Mouse (Mus musculus) liver, embryonic 15.5 days (tissue): ENCODE results near the gene Plcb1. TPM values are rescaled to one million over a fixed set of nuclear protein-coding genes. Genes with fewer than 3 reads are reported as not detected.

ENCODE experiments used
- ATAC-seq: fragments of 200-750 bp; cut with Nextera tagmentation; 2 replicates; pipeline ENCODE4 v1.8.0; 2017; ENCODE audit warnings: moderate number of reproducible peaks, mild to moderate bottlenecking, moderate library complexity; ENCODE audit not compliant: insufficient read depth
- H3K27ac ChIP-seq: fragments of 300-500 bp; sonication (generic); replicated peaks from 2 replicates; pipeline ENCODE4 v1.5.1; 2015; ENCODE audit warnings: mild to moderate bottlenecking, inconsistent platforms
- H3K27me3 ChIP-seq: fragments of 300-500 bp; sonication (generic); 2 replicates; pipeline ENCODE4 v1.6.1; 2015; ENCODE audit warnings: mild to moderate bottlenecking, inconsistent platforms
- H3K36me3 ChIP-seq: fragments of 300-500 bp; sonication (generic); replicated peaks from 2 replicates; pipeline ENCODE4 v1.6.1; 2015; ENCODE audit warnings: moderate library complexity, mild to moderate bottlenecking, inconsistent platforms
- H3K4me1 ChIP-seq: fragments of 300-500 bp; sonication (generic); replicated peaks from 2 replicates; pipeline ENCODE4 v1.6.1; 2015; ENCODE audit warnings: inconsistent platforms
- H3K4me2 ChIP-seq: fragments of 300-500 bp; sonication (generic); 2 replicates; pipeline ENCODE4 v1.6.1; 2015; ENCODE audit warnings: moderate library complexity, mild to moderate bottlenecking, inconsistent platforms
- H3K4me3 ChIP-seq: fragments of 300-500 bp; sonication (generic); replicated peaks from 2 replicates; pipeline ENCODE4 v1.5.1; 2015; ENCODE audit warnings: mild to moderate bottlenecking, inconsistent platforms
- H3K9ac ChIP-seq: fragments of 300-500 bp; sonication (generic); 2 replicates; pipeline ENCODE4 v1.6.1; 2015; ENCODE audit warnings: moderate library complexity, mild to moderate bottlenecking, inconsistent platforms
- H3K9me3 ChIP-seq: fragments of 300-500 bp; sonication (generic); replicated peaks from 2 replicates; pipeline ENCODE4 v1.6.1; 2016; ENCODE audit warnings: inconsistent platforms
- WGBS: fragments of 180-500 bp; shearing (Covaris S2); methylation state at CpG from one replicate; pipeline ENCODE4 v1.1.7; 2015; ENCODE audit warnings: mixed read lengths; ENCODE audit not compliant: insufficient replicate concordance; 5-methylcytosine and 5-hydroxymethylcytosine counted together
- polyA plus RNA-seq: library from polyadenylated mRNA; unstranded; fragments of >200 nt; fragmentation: Nextera tagmentation; extraction: Ambion mirVana; gene quantifications from 2 replicates; pipeline ENCODE4 v1.2.1, GENCODE M21; 2015

Gene Plcb1
- polyA plus RNA-seq, 1 experiment from 2014 or later, result 3.3 TPM

DNA sequence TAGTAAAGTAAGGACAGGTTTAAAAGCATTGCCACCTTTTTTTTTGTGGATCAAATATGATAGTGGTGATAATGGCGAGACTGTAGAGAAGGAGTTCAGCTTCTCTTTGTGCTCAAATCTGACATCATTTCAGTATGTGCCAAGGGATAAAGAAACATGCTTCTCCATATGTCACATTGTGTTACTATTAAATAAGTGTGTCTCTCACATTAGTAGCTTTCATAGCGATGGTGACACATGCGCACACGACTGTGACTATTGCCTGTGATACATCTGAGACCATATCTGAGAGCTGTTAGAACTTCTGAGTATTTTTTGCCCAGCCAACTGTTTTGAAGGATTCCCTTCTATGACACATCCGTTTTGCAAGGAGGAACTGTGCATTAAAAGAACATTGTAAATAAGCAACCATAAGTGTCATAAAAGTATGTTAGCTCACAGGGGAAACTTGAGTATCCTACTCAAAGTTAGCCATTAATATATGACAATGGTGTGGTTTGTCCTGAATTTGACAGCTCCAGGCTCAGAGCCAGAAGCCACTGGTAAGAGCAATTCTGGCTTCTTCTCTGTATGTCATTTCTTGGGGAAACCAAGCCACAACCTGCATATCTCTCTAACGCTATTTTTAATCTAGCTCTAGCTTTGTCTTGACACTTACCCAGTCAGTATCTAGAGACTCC, 150.2 kb downstream of the Plcb1 start:
- Histone ChIP-seq H3K9ac (no peak overlapping the region), H3K27me3 (no peaks in the 10 kb centered on the region), H3K4me2 (no peak overlapping the region), H3K9me3 (no peaks in the 10 kb centered on the region), H3K4me1 (no peaks in the 10 kb centered on the region), H3K27ac (no peak overlapping the region), H3K36me3 (no peaks in the 10 kb centered on the region), H3K4me3 (no peak overlapping the region)
- 68% methylated on average over 6 of the region's 6 CpGs for WGBS
- no peak for ATAC-seq

DNA sequence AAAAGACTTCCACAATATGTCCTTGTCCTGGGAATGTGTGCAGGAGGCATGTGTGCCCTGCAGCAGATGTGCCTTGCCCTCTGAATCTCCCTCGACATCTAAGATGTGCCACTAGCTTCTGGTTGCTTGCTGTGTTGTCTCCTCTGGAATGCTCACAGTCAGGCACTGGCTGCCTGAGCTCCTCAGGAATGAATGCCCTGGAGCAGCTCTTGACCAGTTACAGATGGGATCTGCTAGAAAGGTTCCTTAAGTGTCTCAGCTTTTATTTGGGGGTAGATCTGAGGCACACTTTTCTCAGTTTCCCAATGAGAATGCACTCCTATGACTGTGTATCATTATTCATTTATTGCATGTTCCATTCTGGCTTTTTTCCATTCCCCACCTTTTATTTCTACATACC, 151.8 kb downstream of the Plcb1 start:
- Histone ChIP-seq H3K9ac (no peak overlapping the region), H3K4me1 (no peaks in the 10 kb centered on the region), H3K27me3 (no peaks in the 10 kb centered on the region), H3K4me3 (no peak overlapping the region), H3K4me2 (no peak overlapping the region), H3K27ac (no peak overlapping the region), H3K9me3 (no peaks in the 10 kb centered on the region), H3K36me3 (no peaks in the 10 kb centered on the region)
- ATAC-seq, result no peak
- WGBS, result 29% methylated on average over 1 of the region's 1 CpGs

DNA sequence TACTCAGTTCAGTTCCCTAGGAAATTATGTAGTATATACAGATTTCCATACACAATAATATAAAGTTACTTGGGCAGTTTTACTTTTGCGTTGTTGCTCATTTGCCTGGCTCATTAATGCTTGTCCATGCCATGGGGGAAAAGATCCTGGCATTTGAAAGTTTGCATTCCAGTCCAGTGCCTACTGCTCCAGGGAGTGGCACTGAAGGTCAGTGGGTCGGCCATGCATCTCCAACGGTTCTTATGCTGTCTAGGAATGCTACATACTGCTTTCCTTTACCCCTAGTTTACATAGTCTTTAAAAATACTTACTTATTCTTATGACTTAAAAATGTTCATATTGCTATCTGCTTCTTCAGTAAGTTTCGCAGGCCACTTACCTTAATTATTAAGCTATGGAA, 156.2 kb downstream of the Plcb1 start:
- no peaks in the 10 kb centered on the region for H3K4me1 ChIP-seq
- ATAC-seq, result no peak
- no peaks in the 10 kb centered on the region for H3K36me3 ChIP-seq
- no peak overlapping the region for H3K9ac ChIP-seq
- H3K4me3 ChIP-seq, result no peak overlapping the region
- H3K27ac ChIP-seq, result no peak overlapping the region
- no peaks in the 10 kb centered on the region for H3K9me3 ChIP-seq
- no peaks in the 10 kb centered on the region for H3K27me3 ChIP-seq
- H3K4me2 ChIP-seq, result no peak overlapping the region
- 61% methylated on average over 4 of the region's 4 CpGs for WGBS

GRCm38 (mm10) chr2:134942919-134943318, 157.1 kb downstream of the Plcb1 start:
- H3K27me3 ChIP-seq, result no peaks in the 10 kb centered on the region
- 30% methylated on average over 2 of the region's 2 CpGs for WGBS
- no peak overlapping the region for H3K4me3 ChIP-seq

GRCm38 (mm10) chr2:134946331-134946730, 160.5 kb downstream of the Plcb1 start:
- Histone ChIP-seq H3K27me3 (no peaks in the 10 kb centered on the region), H3K4me1 (no peaks in the 10 kb centered on the region), H3K27ac (no peak overlapping the region), H3K4me3 (no peak overlapping the region), H3K9me3 (no peaks in the 10 kb centered on the region), H3K36me3 (no peaks in the 10 kb centered on the region), H3K9ac (no peak overlapping the region), H3K4me2 (no peak overlapping the region)
- WGBS, result 70% methylated on average over 8 of the region's 8 CpGs
- no peak for ATAC-seq

More at GRCm38 (mm10) chr2:134942919-134943318, 157.1 kb downstream of the Plcb1 start:
- no peaks in the 10 kb centered on the region for H3K36me3 ChIP-seq
- ATAC-seq, result no peak
- no peak overlapping the region for H3K4me2 ChIP-seq
- H3K9ac ChIP-seq, result no peak overlapping the region
- H3K9me3 ChIP-seq, result no peaks in the 10 kb centered on the region
- H3K27ac ChIP-seq, result no peak overlapping the region
- no peaks in the 10 kb centered on the region for H3K4me1 ChIP-seq

GRCm38 (mm10) chr2:134946911-134947310, 161.0 kb downstream of the Plcb1 start:
- Histone ChIP-seq H3K27ac (no peak overlapping the region), H3K4me2 (no peak overlapping the region), H3K27me3 (no peaks in the 10 kb centered on the region), H3K9me3 (no peaks in the 10 kb centered on the region), H3K9ac (no peak overlapping the region), H3K36me3 (no peaks in the 10 kb centered on the region), H3K4me1 (no peaks in the 10 kb centered on the region), H3K4me3 (no peak overlapping the region)
- WGBS, result 55% methylated on average over 1 of the region's 1 CpGs
- ATAC-seq, result no peak

DNA sequence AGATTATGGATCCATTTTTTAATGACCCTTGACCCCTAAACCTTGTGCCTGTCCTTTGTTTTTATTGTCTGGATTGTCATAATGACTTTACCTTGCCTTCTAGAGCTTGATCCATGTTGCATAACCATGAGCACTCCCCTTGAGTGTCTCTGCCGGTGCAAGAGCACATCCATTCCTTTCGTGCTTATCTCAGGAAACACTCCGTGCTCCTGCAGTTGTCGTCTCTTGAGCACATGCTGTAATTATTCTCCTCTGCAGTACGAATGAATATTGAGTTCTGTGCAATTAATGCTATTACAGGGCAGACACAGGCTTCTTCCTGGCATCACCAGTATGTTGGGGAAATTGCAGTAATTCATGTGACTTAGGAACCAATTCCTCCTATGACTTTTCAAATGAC, 166.2 kb downstream of the Plcb1 start:
- WGBS, result 26% methylated on average over 5 of the region's 5 CpGs
- H3K27me3 ChIP-seq, result no peaks in the 10 kb centered on the region
- no peak overlapping the region for H3K27ac ChIP-seq
- no peaks in the 10 kb centered on the region for H3K36me3 ChIP-seq
- ATAC-seq, result no peak
- H3K4me1 ChIP-seq, result no peaks in the 10 kb centered on the region
- H3K9ac ChIP-seq, result no peak overlapping the region
- no peak overlapping the region for H3K4me2 ChIP-seq
- no peaks in the 10 kb centered on the region for H3K9me3 ChIP-seq
- H3K4me3 ChIP-seq, result no peak overlapping the region

GRCm38 (mm10) chr2:134956436-134956835, 170.6 kb downstream of the Plcb1 start:
- no peaks in the 10 kb centered on the region for H3K9me3 ChIP-seq
- H3K4me3 ChIP-seq, result no peak overlapping the region
- H3K36me3 ChIP-seq, result no peaks in the 10 kb centered on the region
- no peak for ATAC-seq
- H3K4me2 ChIP-seq, result no peak overlapping the region
- no peak overlapping the region for H3K9ac ChIP-seq
- H3K27ac ChIP-seq, result no peak overlapping the region
- 53% methylated on average over 4 of the region's 4 CpGs for WGBS
- no peaks in the 10 kb centered on the region for H3K4me1 ChIP-seq
- H3K27me3 ChIP-seq, result no peaks in the 10 kb centered on the region

DNA sequence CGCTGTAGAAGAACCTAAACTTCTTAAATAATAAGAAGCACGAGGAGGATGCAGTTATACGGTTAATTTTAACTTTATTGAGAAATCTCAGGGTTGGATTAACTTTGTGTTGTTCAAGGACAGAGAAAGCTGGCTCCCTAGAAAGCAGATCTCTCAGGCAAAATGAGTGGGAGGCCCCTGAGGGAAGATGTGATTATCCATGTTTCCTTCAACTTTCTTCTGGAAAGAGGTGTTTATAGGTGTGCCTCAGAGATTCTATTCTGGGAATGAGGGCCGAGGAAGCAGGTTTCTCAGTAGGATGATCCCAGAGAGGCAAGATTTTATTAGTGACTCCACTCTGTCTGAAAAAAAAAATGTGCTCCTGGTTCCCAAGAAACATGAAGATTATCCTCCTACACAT, 180.3 kb downstream of the Plcb1 start:
- H3K4me2 ChIP-seq, result no peak overlapping the region
- H3K9ac ChIP-seq, result no peak overlapping the region
- no peaks in the 10 kb centered on the region for H3K4me1 ChIP-seq
- no peaks in the 10 kb centered on the region for H3K36me3 ChIP-seq
- 62% methylated on average over 4 of the region's 4 CpGs for WGBS
- no peaks in the 10 kb centered on the region for H3K9me3 ChIP-seq
- no peak overlapping the region for H3K27ac ChIP-seq
- no peaks in the 10 kb centered on the region for H3K27me3 ChIP-seq
- no peak overlapping the region for H3K4me3 ChIP-seq
- no peak for ATAC-seq

GRCm38 (mm10) chr2:134968380-134968779, 182.5 kb downstream of the Plcb1 start:
- no peaks in the 10 kb centered on the region for H3K9me3 ChIP-seq
- H3K36me3 ChIP-seq, result no peaks in the 10 kb centered on the region
- H3K9ac ChIP-seq, result no peak overlapping the region
- H3K4me3 ChIP-seq, result no peak overlapping the region
- H3K4me1 ChIP-seq, result no peaks in the 10 kb centered on the region
- no peaks in the 10 kb centered on the region for H3K27me3 ChIP-seq
- no peak for ATAC-seq
- H3K27ac ChIP-seq, result no peak overlapping the region
- H3K4me2 ChIP-seq, result no peak overlapping the region
- 70% methylated on average over 3 of the region's 3 CpGs for WGBS

DNA sequence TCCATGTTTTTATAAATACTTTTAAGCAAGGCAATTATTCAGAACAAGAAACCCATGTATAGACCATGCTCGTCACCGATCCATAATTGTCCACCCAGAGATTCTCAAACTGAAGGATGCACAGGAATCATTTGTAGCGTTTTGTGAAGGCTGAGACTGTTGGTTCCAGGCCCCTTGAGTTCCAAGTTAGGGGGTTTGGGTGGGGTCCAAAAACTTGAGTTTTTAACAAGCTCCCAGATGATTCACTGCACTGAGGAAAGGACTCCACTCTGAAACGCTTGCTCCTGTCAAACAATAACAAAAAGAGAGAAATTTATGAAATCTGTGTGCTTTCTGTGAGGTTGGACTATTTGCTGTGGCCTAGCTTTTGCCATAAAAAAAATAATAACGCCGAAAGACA, 186.5 kb downstream of the Plcb1 start:
- Histone ChIP-seq H3K9me3 (no peaks in the 10 kb centered on the region), H3K4me3 (no peak overlapping the region), H3K36me3 (no peaks in the 10 kb centered on the region), H3K4me1 (no peaks in the 10 kb centered on the region), H3K27me3 (no peaks in the 10 kb centered on the region), H3K9ac (no peak overlapping the region), H3K4me2 (no peak overlapping the region), H3K27ac (no peak overlapping the region)
- 65% methylated on average over 6 of the region's 6 CpGs for WGBS
- no peak for ATAC-seq

- H3K9me3 ChIP-seq, result no peaks in the 10 kb centered on the region
- 29% methylated on average over 6 of the region's 6 CpGs for WGBS
- H3K27me3 ChIP-seq, result no peaks in the 10 kb centered on the region
- H3K9ac ChIP-seq, result no peak overlapping the region
- no peak for ATAC-seq
- no peak overlapping the region for H3K4me3 ChIP-seq
- H3K27ac ChIP-seq, result no peak overlapping the region
- no peaks in the 10 kb centered on the region for H3K36me3 ChIP-seq
- no peaks in the 10 kb centered on the region for H3K4me1 ChIP-seq
- no peak overlapping the region for H3K4me2 ChIP-seq
Measured at GRCm38 (mm10) chr2:134974711-134975110, 188.8 kb downstream of the Plcb1 start.
